Mouse (Mus musculus) lung, postnatal 0 days (tissue): ENCODE data around the gene Gm5935. TPM values are rescaled to one million over a fixed set of nuclear protein-coding genes. Genes with fewer than 3 reads are reported as not detected.
"Not testable (repeated sequence)": the region's sequence is repeated elsewhere in the genome, so short reads cannot be mapped to it uniquely, and the experiment has no call there.

Source experiments
- ATAC-seq: fragments of 200-750 bp; cut with Nextera tagmentation; 2 replicates; pipeline ENCODE4 v1.8.0; 2017; ENCODE audit warnings: moderate library complexity
- DNase-seq: peaks from one replicate; pipeline ENCODE4 v3.0.0-alpha.2; 2016; ENCODE audit warnings: low spot score
- H3K27ac ChIP-seq: fragments of 300-500 bp; sonication (generic); 2 replicates; pipeline ENCODE4 v1.5.1; 2014; ENCODE audit warnings: antibody characterized with exemption, mild to moderate bottlenecking, low read length, mixed read lengths
- H3K27me3 ChIP-seq: fragments of 300-500 bp; sonication (generic); replicated peaks from 2 replicates; pipeline ENCODE4 v1.6.1; 2014; ENCODE audit warnings: low read length, mixed read lengths; ENCODE audit not compliant: insufficient read depth
- H3K36me3 ChIP-seq: fragments of 300-500 bp; sonication (generic); 2 replicates; pipeline ENCODE4 v1.6.1; 2014; ENCODE audit warnings: low read length, mixed read lengths; ENCODE audit not compliant: insufficient read depth
- H3K4me1 ChIP-seq: fragments of 300-500 bp; sonication (generic); 2 replicates; pipeline ENCODE4 v1.6.1; 2014; ENCODE audit warnings: antibody characterized with exemption, low read depth, low read length, mixed read lengths; ENCODE audit not compliant: insufficient read depth
- H3K4me2 ChIP-seq: fragments of 300-500 bp; sonication (generic); replicated peaks from 2 replicates; pipeline ENCODE4 v1.6.1; 2014; ENCODE audit warnings: low read depth, mild to moderate bottlenecking, low read length, moderate library complexity, mixed read lengths
- H3K4me3 ChIP-seq: fragments of 300-500 bp; sonication (generic); 2 replicates; pipeline ENCODE4 v1.5.1; 2014; ENCODE audit warnings: low read depth, low read length
- H3K9ac ChIP-seq: fragments of 300-500 bp; sonication (generic); replicated peaks from 2 replicates; pipeline ENCODE4 v1.6.1; 2014; ENCODE audit warnings: low read depth, mild to moderate bottlenecking
- H3K9me3 ChIP-seq: fragments of 300-500 bp; sonication (generic); 2 replicates; pipeline ENCODE4 v1.6.1; 2016; ENCODE audit warnings: low read length, mixed read lengths
- WGBS: fragments of 180-500 bp; shearing (Covaris S2); extraction: QIAGEN DNeasy Blood & Tissue Kit; methylation state at CpG from one replicate; pipeline ENCODE4 v1.1.7; 2014; 5-methylcytosine and 5-hydroxymethylcytosine counted together
- polyA plus RNA-seq: library from polyadenylated mRNA; unstranded; fragments of >200 nt; fragmentation: Nextera tagmentation; extraction: Ambion mirVana; gene quantifications from 2 replicates; pipeline ENCODE4 v1.2.1, GENCODE M21; 2015

Gm5935 gene
- polyA plus RNA-seq, result not detected in 2 replicates

DNA sequence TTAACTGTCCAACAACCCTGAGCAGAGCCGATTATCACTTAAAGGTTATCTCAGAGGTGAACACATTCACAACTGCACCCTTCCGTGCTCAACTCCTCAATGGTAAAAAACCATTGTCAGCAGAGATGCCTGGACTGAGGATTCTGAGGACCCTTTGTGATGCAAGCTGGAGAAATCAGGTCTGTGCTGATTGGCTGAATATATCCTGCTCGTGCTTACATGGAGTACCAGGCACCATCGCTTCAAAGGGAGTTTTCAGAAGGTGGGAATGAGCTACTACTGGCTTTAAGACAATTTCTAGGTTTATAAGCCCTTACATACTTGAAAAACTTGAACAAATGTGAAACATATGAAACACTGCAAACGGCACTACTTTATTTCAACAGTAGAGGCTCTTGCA is at the start of gene Gm5935:
Gene Gm5935, minus strand, starts transcription at position 101 of the 400 bp plus-strand sequence.
- not testable (repeated sequence) for H3K4me3 ChIP-seq, H3K9me3 ChIP-seq, H3K27ac ChIP-seq, DNase-seq, H3K27me3 ChIP-seq, H3K36me3 ChIP-seq, H3K4me1 ChIP-seq, H3K4me2 ChIP-seq, ATAC-seq, H3K9ac ChIP-seq
- 77% methylated on average over 5 of the region's 5 CpGs for WGBS

Other genes with a start within 250 kb of the Gm5935 start
- gene Gm4297, start 200.3 kb downstream of the Gm5935 start, polyA plus RNA-seq, result not detected in 2 replicates